Mouse (Mus musculus): ENCODE results near the gene Ccdc85c.

The Ccdc85c gene

GRCm38 (mm10) chr12:108216611-108217370 is 58.4 kb downstream of the Ccdc85c start:
- no peak for DNase-seq (ENCODE audit: low spot score)

- no peak for DNase-seq (ENCODE audit: low spot score)
Observed at GRCm38 (mm10) chr12:108215090-108215489, 60.1 kb downstream of the Ccdc85c start.

DNA sequence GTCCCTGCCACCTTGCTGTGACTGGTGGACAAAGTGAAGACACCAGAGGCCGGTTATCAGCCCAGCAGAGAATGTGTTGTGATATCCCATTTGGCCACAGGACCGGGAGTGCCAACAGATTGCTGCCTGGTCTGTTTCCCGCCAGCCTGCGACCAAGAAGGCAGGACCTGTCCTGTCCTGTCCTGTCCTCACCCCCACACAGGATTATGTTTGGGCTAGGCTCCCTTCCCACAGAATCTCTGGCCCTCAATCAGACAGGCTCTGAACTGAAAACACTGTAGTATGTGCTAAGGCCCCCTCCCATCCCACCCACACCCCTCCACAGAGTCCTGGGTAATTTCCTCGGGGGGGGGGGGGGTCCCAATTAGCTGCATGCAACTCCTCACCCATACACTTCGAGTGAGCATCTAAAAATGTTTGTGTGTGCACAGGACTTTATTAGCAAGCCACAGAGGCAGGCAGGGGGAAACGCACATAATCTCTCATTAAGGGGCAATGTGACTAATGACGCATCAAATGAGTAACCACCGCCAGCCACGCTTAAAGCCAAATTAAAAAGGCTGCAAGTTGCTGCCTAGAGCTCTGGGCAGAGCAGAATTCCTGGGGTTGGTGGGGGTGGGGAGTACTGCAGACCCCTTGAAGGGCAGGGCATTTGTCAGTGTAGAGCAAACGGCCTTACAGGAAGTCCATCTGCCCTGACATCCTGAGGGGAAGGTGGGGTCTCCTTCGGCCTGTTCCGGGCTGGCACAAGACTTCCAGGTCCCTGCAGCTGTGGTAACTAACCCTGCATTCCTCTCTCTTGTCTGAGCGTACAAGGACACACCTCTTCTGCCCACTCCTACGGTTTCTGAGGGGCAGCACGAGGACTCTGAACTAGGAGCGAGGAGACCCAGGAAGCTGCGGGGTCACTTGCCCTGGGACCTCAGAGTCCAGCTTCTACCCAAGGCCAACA is 61.9 kb downstream of the Ccdc85c start:
- no peak for DNase-seq (ENCODE audit: low spot score)

GRCm38 (mm10) chr12:108212476-108212875 is 62.7 kb downstream of the Ccdc85c start:
- DNase-seq (ENCODE audit: low spot score), result no peak

DNA sequence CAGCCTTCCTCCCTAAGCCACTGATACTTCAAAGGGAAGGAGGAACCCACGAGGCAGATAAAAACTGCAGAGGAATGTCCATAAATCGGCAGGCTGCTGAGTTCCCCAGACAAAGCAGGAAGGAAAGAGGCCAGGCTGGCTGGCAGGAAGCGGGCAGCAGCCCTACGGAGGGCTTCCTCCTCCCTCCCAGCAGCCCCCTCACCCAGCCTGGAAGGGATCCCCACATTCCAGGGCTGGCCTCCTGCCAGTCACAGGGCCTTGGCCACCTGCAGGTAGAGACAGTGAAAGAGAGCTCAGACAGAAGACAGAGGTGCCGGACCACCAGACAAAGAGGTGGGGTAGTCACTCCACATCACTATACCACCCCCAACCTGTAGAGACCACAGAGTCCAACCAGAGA is 63.2 kb downstream of the Ccdc85c start:
- no peak for DNase-seq (ENCODE audit: low spot score)

GRCm38 (mm10) chr12:108210623-108211022 is 64.6 kb downstream of the Ccdc85c start:
- DNase-seq (ENCODE audit: low spot score), result no peak

DNA sequence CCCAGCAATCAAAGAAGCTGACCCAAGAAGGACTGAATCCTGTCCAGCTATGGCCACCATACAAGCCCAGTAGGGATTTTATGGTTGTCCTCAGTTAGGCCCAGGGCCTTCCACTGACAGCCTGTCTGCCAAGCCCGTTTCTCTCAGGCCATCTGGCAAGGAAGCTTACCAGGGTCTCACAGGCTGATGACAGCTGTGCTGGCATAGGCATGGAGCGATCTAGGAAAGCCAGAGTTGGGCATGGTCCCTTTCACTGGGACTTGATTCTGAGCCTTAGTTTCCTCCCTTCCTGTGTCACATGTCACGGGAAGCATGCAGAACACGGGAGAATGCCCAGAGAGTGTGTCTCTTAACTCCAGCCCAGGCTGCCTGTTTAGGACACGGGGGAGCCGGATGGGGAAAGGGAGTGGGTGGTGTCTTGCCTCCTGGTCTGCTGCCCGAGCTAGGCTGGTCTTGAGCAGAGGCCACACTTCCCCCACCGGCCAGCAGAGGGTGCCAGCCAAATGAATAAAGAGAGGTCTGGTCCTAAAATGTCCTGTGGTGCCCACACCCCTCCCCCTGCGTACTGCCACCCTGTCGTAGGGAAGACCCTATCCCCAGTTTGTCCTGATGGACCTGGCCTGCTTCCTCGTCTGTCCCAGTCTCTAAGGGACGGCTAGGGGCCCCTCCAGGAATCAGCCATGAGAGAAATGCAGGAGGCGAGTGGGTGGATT is 66.3 kb downstream of the Ccdc85c start:
- DNase-seq (ENCODE audit: low spot score), result peak; percentile 76

DNA sequence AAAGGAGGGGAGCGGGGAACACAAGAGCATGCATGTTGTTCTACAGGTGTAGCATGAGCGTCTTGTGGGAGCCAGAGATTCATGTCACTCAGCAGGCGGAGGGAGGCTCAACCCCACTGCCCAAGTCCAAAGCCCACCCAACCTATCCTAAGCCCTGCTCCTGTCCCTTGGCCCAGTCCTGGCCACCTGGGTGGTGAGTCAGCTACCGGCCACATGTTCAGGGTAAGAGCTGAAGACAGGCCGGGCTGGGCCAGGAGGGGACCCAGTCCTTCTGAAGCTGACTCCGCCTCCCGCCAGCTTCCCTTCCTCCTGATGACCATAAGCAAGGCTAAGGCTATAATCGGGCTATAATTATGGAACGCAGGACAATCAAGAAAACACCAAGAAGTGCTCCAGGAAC is 67.0 kb downstream of the Ccdc85c start:
- no peak for DNase-seq (ENCODE audit: low spot score)

DNA sequence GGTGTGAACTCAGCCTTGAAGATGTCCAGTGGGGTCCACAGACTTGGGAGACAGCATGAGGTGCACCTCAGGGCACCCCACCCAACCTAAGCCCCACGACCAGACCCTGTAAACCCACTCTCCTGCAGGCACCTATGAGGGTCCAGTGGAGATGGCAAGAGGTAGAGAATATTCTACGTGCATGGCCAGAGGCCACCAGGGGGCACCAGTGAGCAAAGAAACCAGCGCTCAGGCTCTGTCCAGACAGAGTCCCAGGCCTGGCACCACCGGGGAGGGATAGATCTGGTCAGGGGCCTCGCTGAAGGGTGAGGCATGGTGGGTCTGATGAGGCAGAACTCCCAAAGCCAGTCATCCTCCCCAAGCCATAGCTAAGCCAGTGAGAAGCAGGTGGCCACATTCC is 68.6 kb downstream of the Ccdc85c start:
- peak; percentile 84 for DNase-seq (ENCODE audit: low spot score)

- DNase-seq (ENCODE audit: low spot score), result no peak
Observed at GRCm38 (mm10) chr12:108204978-108205377, 70.2 kb downstream of the Ccdc85c start.

GRCm38 (mm10) chr12:108203895-108204294 is 71.3 kb downstream of the Ccdc85c start:
- DNase-seq (ENCODE audit: low spot score), result no peak

DNA sequence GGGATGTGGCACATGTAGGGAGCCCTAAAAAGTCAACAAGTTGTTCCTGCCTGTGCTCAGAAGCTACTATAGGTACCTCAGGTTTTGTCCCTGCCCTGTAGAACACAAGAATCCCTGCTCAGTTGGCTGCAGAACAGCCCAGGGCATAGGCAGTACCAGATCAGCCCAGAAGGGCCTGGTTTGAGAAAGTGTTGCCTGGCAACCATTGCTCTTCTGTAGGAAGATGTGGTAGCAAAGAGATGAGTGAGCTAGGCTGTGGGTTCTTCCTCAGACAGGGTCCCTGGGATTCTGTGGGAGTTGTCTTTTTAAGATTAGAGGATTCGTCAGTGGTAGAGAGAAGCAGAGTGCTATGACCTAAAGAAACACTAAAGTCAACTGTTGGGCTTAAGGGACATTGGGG is 75.1 kb downstream of the Ccdc85c start:
- no peak for DNase-seq (ENCODE audit: low spot score)

DNA sequence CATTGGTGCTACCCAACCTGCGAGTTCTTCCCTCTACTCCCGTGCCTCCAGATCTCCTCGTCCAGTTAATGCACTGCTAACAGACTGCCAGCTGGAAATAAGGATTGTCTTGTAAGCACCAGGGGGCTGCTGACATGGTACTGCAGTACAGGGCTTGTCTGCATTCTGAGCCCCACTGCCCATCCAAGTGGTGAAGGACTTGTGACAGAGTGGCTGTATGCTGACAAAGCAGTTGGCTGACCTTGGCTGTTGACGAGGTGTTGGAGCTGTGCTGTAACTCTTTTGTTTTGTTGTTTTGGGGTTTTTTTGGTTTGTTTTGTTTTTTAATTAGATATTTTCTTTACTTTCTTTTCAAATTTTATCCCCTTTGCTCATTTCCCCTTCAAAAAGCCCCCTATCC is 76.8 kb downstream of the Ccdc85c start:
- no peak for DNase-seq (ENCODE audit: low spot score)

DNA sequence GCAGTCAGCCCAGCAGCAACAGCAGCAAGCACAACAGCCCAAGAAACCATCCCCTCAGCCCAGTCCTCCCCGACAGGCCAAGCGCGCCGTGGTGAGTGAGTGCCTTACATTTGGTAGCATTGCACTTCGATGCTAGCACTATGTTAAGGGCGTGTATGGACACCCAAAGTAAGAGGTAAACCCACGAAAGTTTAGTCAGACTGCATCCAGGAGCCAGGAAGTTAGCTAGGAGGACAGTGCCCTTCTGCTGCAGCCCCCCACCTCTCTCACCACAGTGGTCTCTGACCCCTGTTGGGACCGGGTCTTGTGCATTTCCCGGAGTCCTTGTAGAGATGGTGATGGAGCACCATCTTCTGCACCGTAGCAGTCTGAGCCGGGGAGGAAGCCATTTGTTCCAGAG is 79.5 kb downstream of the Ccdc85c start:
- DNase-seq (ENCODE audit: low spot score), result no peak

GRCm38 (mm10) chr12:108193878-108194277 is 81.3 kb downstream of the Ccdc85c start:
- no peak for DNase-seq (ENCODE audit: low spot score)

DNA sequence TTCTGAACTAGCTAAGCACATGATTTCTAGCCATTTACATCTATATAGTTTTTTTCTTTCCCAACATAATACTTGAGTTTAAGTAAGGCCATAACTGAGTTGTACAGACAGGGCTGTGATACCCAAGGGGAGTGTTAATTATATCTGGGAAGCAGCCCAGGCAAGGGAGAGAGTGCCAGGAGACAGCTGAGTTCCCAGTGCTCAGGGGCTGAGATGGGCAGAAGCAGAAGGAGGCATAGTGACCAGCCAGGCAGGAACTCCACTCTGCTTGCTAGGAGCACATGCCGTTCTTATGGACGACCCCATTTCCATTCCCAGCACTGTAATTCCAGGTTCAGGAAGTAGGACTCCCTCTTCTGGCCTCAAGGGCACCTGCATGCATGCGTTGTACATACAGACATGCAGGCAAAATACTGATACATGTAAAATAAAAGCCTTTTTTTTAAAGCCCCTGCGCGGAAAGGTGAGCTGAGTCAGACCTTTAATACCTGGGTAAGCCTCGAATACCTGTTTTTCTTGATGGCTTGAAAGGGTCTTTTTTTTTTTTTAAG is 87.6 kb downstream of the Ccdc85c start:
- no peak for DNase-seq (ENCODE audit: low spot score)

DNA sequence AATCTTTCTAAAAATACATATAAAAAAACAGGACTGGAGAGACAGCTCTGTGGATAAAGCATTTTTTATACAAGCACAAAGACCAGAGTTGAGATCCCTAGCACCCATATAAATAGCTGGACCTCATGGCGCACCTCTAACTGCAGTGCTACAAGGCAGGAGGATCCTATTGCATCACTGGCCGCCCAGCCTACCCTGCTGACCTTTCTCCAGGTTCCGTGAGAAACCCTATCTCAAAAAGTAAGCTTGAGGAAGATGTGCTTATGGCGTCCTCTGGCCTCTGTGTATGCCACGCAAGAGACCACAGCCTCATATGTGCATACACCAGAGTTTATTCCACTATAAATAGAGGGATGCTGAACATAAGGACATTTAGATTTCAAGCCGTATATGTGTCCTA is 93.5 kb downstream of the Ccdc85c start:
- DNase-seq (ENCODE audit: low spot score), result no peak

DNA sequence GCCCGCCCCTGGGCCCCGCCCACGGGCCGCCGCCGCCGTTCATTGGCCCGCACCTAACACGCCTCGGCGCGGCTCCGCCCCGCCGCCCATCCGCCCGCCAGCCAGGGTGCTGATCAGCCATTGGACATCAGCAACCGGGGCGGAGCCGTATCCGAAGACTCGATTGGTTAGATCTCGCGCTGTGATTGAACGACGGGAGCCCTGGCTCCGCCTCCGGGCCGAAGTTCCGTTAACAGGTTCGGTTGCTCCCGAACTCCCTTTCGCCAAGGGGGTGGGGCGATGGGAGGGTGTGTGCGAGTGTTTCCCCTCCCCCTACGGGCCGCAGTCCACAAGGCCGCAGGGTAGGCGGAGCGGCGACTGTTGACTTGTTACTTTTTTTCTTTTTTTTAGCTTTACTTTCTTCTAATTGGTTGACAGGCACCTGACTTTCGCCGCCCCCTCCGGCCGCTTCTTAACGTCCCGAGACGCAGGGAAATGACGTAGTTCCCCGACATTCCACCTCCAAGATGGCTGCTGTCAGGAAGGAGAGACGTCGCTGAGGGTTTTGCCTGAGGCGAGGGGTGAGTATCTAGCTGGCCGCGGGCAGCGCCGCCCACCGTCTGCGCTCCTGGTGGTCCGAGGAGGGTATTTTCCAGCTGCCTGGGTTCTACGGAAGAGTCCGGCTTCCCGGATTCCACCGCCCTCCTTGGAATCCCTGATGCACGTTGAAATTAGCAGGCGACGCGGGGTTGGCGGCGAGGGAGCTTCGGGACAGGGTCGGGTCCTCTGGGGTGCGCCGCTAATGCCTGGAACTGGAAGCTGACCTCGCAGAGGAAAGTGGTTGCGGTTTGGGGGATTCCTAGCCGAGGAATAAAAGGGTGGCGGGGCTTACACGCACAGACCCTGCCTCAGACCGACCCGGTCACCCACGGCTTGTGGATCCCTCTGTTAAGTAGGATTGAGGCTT is 95.6 kb downstream of the Ccdc85c start, which contains the start of gene Ccnk:
Gene Ccnk, plus strand, starts transcription at position 259 of the 946 bp plus-strand sequence.
- peak; percentile 99 for DNase-seq (ENCODE audit: low spot score)

DNA sequence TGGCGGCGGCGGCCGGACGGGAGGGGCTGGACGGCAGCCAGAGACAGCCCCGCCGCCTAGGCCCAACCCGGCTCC is 96.1 kb downstream of the Ccdc85c start, which contains the start of gene Setd3:
Gene Setd3, minus strand, starts transcription at position 69 of the 75 bp plus-strand sequence.
- DNase-seq (ENCODE audit: low spot score), result no peak

DNA sequence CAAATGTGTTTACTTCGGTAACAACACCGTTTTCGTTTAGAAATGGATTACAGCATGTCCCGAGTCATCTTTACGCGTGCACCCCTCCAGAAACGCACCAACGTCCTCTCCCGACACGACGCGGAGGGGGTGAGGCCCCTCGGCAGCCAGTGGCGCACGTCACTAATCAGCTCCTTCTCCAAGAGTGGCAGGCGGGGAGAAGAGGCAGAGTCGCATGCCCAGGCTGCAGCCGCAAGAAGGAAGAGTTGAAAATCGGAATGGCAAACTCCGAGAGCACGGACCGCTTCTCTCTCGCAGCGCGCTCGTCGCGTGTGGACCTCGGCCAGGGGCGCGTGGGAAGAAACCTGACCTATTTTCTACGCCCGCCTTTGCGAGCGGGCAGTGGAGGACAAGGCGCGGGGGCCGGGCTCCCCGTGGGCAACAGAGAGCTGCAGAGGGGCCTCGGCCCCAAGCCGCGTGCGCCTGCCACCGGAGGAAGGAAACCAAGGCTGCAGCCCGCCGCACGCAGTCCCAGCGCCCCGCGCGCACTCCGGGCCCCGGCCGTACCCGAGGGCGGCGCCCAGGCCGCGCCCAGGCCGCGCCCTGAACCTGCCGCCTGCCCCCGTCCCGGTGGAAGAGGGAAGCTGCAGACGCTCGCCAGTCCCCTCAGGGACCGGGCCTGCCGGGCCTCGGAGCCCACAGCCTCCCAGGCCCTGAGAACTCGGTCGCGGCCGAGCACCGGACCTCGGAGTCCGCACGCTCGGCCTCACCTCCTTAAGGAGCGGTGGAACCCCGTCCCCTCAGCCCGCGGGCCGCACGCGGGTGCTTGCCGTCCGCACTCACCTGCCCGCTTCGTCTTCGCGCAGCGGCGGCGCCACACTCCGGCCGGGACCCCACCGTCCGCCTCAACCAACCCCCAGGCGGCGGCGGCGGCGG is 96.6 kb downstream of the Ccdc85c start:
- DNase-seq (ENCODE audit: low spot score), result peak; percentile 47
